Mouse (Mus musculus): ENCODE data around the gene Dixdc1. TPM values are rescaled to one million over a fixed set of nuclear protein-coding genes. Genes with fewer than 3 reads are reported as not detected.
A peak's percentile ranks its signal among the peaks of the same experiment; 100 is the strongest.

The Dixdc1 gene
- total RNA-seq, 2 experiments from 2014 or later: 12.6 to 14.8 TPM

- no peak for DNase-seq (ENCODE audit: low spot score in 2 of 2)
These were observed 34.4 kb downstream of the Dixdc1 start for GRCm38 (mm10) chr9:50704907-50705306.

- DNase-seq (ENCODE audit: low spot score in 2 of 2): peak in 1 of 2 experiments; percentile 44
These were observed 38.2 kb downstream of the Dixdc1 start for GRCm38 (mm10) chr9:50700921-50701691.

GRCm38 (mm10) chr9:50698418-50699409, 40.6 kb downstream of the Dixdc1 start:
- DNase-seq (ENCODE audit: low spot score in 2 of 2): peak in 1 of 2 experiments; percentile 41

- peak; percentile 52 to 71 for DNase-seq (ENCODE audit: low spot score in 2 of 2)
These were observed 41.6 kb downstream of the Dixdc1 start for GRCm38 (mm10) chr9:50697706-50698041.

- no peak for DNase-seq (ENCODE audit: low spot score in 2 of 2)
These were observed 42.2 kb downstream of the Dixdc1 start for GRCm38 (mm10) chr9:50696851-50697705.

- no peak for DNase-seq (ENCODE audit: low spot score in 2 of 2)
These were observed 44.2 kb downstream of the Dixdc1 start for GRCm38 (mm10) chr9:50695153-50695552.

- no peak for DNase-seq (ENCODE audit: low spot score in 2 of 2)
These were observed 45.7 kb downstream of the Dixdc1 start for GRCm38 (mm10) chr9:50693631-50694030.

GRCm38 (mm10) chr9:50692626-50693580, 46.4 kb downstream of the Dixdc1 start:
- no peak for DNase-seq (ENCODE audit: low spot score in 2 of 2)

GRCm38 (mm10) chr9:50686866-50687652, 52.3 kb downstream of the Dixdc1 start:
- DNase-seq (ENCODE audit: low spot score in 2 of 2): no peak

- DNase-seq (ENCODE audit: low spot score in 2 of 2): no peak
These were observed 57.6 kb downstream of the Dixdc1 start for GRCm38 (mm10) chr9:50681727-50682126.

GRCm38 (mm10) chr9:50679406-50679805, 59.9 kb downstream of the Dixdc1 start:
- no peak for DNase-seq (ENCODE audit: low spot score in 2 of 2)

GRCm38 (mm10) chr9:50674771-50675170, 64.5 kb downstream of the Dixdc1 start:
- DNase-seq (ENCODE audit: low spot score in 2 of 2): no peak

GRCm38 (mm10) chr9:50670690-50671089, 68.6 kb downstream of the Dixdc1 start:
- DNase-seq (ENCODE audit: low spot score in 2 of 2): peak in 1 of 2 experiments; percentile 43

GRCm38 (mm10) chr9:50667579-50668498, 71.5 kb downstream of the Dixdc1 start:
- no peak for DNase-seq (ENCODE audit: low spot score in 2 of 2)

- DNase-seq (ENCODE audit: low spot score in 2 of 2): no peak
These were observed 72.9 kb downstream of the Dixdc1 start for GRCm38 (mm10) chr9:50666442-50666841.

- no peak for DNase-seq (ENCODE audit: low spot score in 2 of 2)
These were observed 74.5 kb downstream of the Dixdc1 start for GRCm38 (mm10) chr9:50664826-50665225.

GRCm38 (mm10) chr9:50660431-50660830, 78.9 kb downstream of the Dixdc1 start:
- DNase-seq (ENCODE audit: low spot score in 2 of 2): peak in 1 of 2 experiments; percentile 15

Measured in gastrocnemius, postnatal 4 days (tissue).